Mouse (Mus musculus): ENCODE results near the gene Usf2. TPM values are rescaled to one million over a fixed set of nuclear protein-coding genes. Genes with fewer than 3 reads are reported as not detected.

Usf2 gene
- polyA plus RNA-seq (2014; fragmentation: Nextera tagmentation; extraction: Ambion mirVana), result 22.3 and 22.7 TPM in 2 replicates

GRCm38 (mm10) chr7:30956756-30957366 lies at the start of gene Usf2:
Usf2 (minus strand) TSS chr7:30956803.
- peaks cover 61% of the 10 kb centered on the region for H3K36me3 ChIP-seq (ENCODE audit: control insufficient read depth, insufficient read depth, low read length)
- H3K27me3 ChIP-seq (replicated peaks; ENCODE audit: control insufficient read depth, insufficient read depth, low read length), result no peaks in the 10 kb centered on the region
- peak within 1 kb of the TSS; percentile 94 for H3K9ac ChIP-seq (ENCODE audit: low read length)
- DNase-seq (ENCODE audit: low spot score) (peak; percentile 86), ATAC-seq (replicated peaks; ENCODE audit: low FRiP score, low TSS enrichment, low read depth) (peak; percentile 50)
- H3K27ac ChIP-seq (ENCODE audit: low read depth), result peak within 1 kb of the TSS; percentile 93
- H3K9me3 ChIP-seq (ENCODE audit: control insufficient read depth, low read length), result no peaks in the 10 kb centered on the region
- peak within 1 kb of the TSS; percentile 72 for H3K4me3 ChIP-seq (ENCODE audit: low read depth, low read length)
- H3K4me2 ChIP-seq (ENCODE audit: low read length), result peak within 1 kb of the TSS; percentile 70
- peaks cover 16% of the 10 kb centered on the region for H3K4me1 ChIP-seq (replicated peaks; ENCODE audit: control insufficient read depth, insufficient read depth, low read length)
- 0% methylated on average over 31 of the region's 82 CpGs for WGBS

DNA sequence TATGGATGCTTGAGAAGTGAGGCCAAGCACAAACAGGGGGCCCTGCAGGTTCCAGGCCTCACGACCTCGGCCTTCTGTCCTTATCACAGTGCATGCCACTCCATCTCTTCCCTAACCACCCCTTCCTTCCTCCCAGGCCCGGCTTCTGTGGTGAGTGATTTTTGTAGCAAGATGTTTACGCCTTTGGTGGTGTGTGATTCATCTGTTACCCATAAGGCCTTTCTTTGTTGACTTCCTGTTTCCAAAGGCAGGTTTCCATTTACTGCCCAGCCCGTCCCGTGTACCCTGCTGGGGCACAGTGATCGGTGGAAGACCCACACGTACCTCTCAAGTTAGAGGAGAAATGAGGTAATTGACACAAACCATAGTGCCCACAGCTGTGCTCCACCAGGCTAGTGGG lies 46.0 kb upstream of the Usf2 start:
- Histone ChIP-seq H3K27me3 (replicated peaks; ENCODE audit: control insufficient read depth, insufficient read depth, low read length) (no peaks in the 10 kb centered on the region), H3K9ac (ENCODE audit: low read length) (no peak overlapping the region), H3K27ac (ENCODE audit: low read depth) (no peak overlapping the region), H3K36me3 (ENCODE audit: control insufficient read depth, insufficient read depth, low read length) (no peaks in the 10 kb centered on the region), H3K4me1 (replicated peaks; ENCODE audit: control insufficient read depth, insufficient read depth, low read length) (peaks cover 10% of the 10 kb centered on the region), H3K9me3 (ENCODE audit: control insufficient read depth, low read length) (no peaks in the 10 kb centered on the region), H3K4me2 (ENCODE audit: low read length) (no peak overlapping the region), H3K4me3 (ENCODE audit: low read depth, low read length) (no peak overlapping the region)
- WGBS, result 77% methylated on average over 8 of the region's 8 CpGs
- no peak for ATAC-seq (replicated peaks; ENCODE audit: low FRiP score, low TSS enrichment, low read depth)
- no peak for DNase-seq (ENCODE audit: low spot score)

DNA sequence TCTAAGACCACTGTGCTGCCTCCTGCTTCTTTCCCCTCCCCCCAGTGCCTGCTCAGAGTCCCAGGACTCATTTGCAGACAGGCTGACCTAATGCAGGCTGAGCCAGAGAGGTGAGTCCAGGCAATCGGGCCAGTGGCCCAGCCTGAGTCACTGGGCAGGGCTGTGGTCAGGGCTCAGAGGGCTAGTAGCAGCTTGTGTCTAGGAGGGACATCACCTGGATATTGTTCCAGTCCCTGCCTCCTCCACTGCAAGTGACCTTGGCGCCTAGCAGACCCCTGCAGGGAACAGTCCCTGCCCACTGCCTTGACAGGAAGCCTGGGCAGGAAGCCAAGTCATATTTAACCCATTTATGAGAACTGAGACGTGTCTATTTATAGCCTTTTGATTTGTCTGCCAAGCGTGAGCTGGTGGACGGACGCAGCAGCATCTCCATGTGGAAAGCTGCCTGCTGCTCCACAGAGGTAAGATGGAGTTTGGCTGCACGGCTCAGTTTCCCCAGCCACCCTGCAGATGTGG lies 44.0 kb upstream of the Usf2 start:
- H3K4me2 ChIP-seq (ENCODE audit: low read length), result 0 out of 2 replicates have a peak overlapping the region, but pooled peaks have one; percentile 12
- no peaks in the 10 kb centered on the region for H3K36me3 ChIP-seq (ENCODE audit: control insufficient read depth, insufficient read depth, low read length)
- peaks cover 6% of the 10 kb centered on the region; the same call in 1 of the 2 replicates for H3K9me3 ChIP-seq (ENCODE audit: control insufficient read depth, low read length)
- H3K4me3 ChIP-seq (ENCODE audit: low read depth, low read length), result no peak overlapping the region
- 0 out of 2 replicates have a peak overlapping the region, but pooled peaks have one; percentile 3 for H3K9ac ChIP-seq (ENCODE audit: low read length)
- H3K27ac ChIP-seq (ENCODE audit: low read depth), result no peak overlapping the region
- 14% methylated on average over 7 of the region's 7 CpGs for WGBS
- peak; percentile 50 for ATAC-seq (replicated peaks; ENCODE audit: low FRiP score, low TSS enrichment, low read depth)
- DNase-seq (ENCODE audit: low spot score), result peak; percentile 57
- H3K27me3 ChIP-seq (replicated peaks; ENCODE audit: control insufficient read depth, insufficient read depth, low read length), result no peaks in the 10 kb centered on the region
- peaks cover 10% of the 10 kb centered on the region for H3K4me1 ChIP-seq (replicated peaks; ENCODE audit: control insufficient read depth, insufficient read depth, low read length)

DNA sequence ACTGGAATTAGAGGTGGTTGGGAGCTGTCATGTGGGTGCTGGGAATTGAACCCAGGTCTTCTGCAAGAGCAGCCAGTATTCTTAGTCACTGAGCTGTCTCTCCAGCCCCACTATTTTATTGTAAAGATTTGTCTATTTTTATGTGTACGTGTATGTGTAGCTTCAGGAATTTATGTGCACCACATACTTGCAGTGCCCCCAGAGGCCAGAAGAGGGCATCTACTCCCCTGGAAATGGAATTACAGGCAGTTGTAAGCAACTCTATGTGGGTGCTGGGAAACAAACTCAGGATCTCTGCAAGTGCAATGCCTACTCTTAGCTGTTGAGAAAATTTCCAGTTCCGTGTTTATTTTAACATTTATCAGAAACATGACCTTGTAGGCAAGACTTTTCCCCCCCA lies 39.9 kb upstream of the Usf2 start:
- no peak overlapping the region for H3K27ac ChIP-seq (ENCODE audit: low read depth)
- H3K36me3 ChIP-seq (ENCODE audit: control insufficient read depth, insufficient read depth, low read length), result no peaks in the 10 kb centered on the region
- peaks cover 6% of the 10 kb centered on the region; the same call in 1 of the 2 replicates for H3K9me3 ChIP-seq (ENCODE audit: control insufficient read depth, low read length)
- no peaks in the 10 kb centered on the region for H3K27me3 ChIP-seq (replicated peaks; ENCODE audit: control insufficient read depth, insufficient read depth, low read length)
- no peak overlapping the region for H3K4me3 ChIP-seq (ENCODE audit: low read depth, low read length)
- WGBS, result 93% methylated on average over 2 of the region's 2 CpGs
- peaks cover 10% of the 10 kb centered on the region for H3K4me1 ChIP-seq (replicated peaks; ENCODE audit: control insufficient read depth, insufficient read depth, low read length)
- DNase-seq (ENCODE audit: low spot score) (no peak), ATAC-seq (replicated peaks; ENCODE audit: low FRiP score, low TSS enrichment, low read depth) (no peak)
- no peak overlapping the region for H3K4me2 ChIP-seq (ENCODE audit: low read length)
- no peak overlapping the region for H3K9ac ChIP-seq (ENCODE audit: low read length)

- H3K9me3 ChIP-seq (ENCODE audit: control insufficient read depth, low read length), result peaks cover 6% of the 10 kb centered on the region; the same call in 1 of the 2 replicates
- H3K4me3 ChIP-seq (ENCODE audit: low read depth, low read length), result no peak overlapping the region
- no peaks in the 10 kb centered on the region for H3K4me1 ChIP-seq (replicated peaks; ENCODE audit: control insufficient read depth, insufficient read depth, low read length)
- H3K4me2 ChIP-seq (ENCODE audit: low read length), result no peak overlapping the region
- no peak for ATAC-seq (replicated peaks; ENCODE audit: low FRiP score, low TSS enrichment, low read depth)
- no peaks in the 10 kb centered on the region for H3K27me3 ChIP-seq (replicated peaks; ENCODE audit: control insufficient read depth, insufficient read depth, low read length)
- no peak for DNase-seq (ENCODE audit: low spot score)
- no peak overlapping the region for H3K27ac ChIP-seq (ENCODE audit: low read depth)
- H3K9ac ChIP-seq (ENCODE audit: low read length), result no peak overlapping the region
- no peaks in the 10 kb centered on the region for H3K36me3 ChIP-seq (ENCODE audit: control insufficient read depth, insufficient read depth, low read length)
- WGBS, result 93% methylated on average over 5 of the region's 5 CpGs
Observed at GRCm38 (mm10) chr7:30993986-30994385, 37.4 kb upstream of the Usf2 start.

GRCm38 (mm10) chr7:30992148-30992547 lies 35.5 kb upstream of the Usf2 start:
- no peak for ATAC-seq (replicated peaks; ENCODE audit: low FRiP score, low TSS enrichment, low read depth)
- WGBS, result 66% methylated on average over 5 of the region's 5 CpGs

DNA sequence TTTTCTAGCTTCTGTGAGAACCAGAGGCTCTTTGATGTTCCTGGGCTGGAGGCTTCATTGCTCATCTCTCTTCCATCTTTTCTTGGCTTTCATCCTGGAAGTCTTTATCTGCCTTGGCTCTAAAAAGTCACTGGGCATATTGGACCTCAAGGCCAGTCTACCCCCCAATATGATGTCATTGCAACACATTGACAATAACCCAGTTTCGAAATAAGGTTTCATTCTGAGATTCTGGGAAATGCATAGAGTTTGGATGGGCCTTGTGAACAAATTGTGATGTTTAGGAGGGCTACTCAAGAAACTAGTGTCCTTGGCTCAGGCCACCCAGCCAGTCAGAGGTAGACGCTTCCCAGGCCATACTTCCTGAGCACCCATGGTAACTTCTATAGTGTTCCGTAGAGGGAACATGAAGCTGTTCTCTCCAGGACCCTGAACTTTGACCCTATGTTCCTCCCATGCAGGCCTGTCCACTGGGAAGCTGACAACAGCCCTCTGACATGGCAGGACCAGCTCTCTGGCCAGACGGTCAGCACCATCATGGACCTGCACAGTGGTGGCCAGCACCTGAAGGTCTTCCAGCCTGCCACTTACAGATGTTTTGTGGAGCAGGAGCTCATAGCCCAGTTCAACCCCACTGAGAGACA lies 32.0 kb upstream of the Usf2 start:
- ATAC-seq (replicated peaks; ENCODE audit: low FRiP score, low TSS enrichment, low read depth) (no peak), DNase-seq (ENCODE audit: low spot score) (no peak)
- 80% methylated on average over 4 of the region's 4 CpGs for WGBS
- H3K4me3 ChIP-seq (ENCODE audit: low read depth, low read length), result no peak overlapping the region
- no peaks in the 10 kb centered on the region for H3K9me3 ChIP-seq (ENCODE audit: control insufficient read depth, low read length)
- H3K4me1 ChIP-seq (replicated peaks; ENCODE audit: control insufficient read depth, insufficient read depth, low read length), result no peaks in the 10 kb centered on the region
- H3K9ac ChIP-seq (ENCODE audit: low read length), result no peak overlapping the region
- no peak overlapping the region for H3K27ac ChIP-seq (ENCODE audit: low read depth)
- H3K27me3 ChIP-seq (replicated peaks; ENCODE audit: control insufficient read depth, insufficient read depth, low read length), result no peaks in the 10 kb centered on the region
- no peak overlapping the region for H3K4me2 ChIP-seq (ENCODE audit: low read length)
- no peaks in the 10 kb centered on the region for H3K36me3 ChIP-seq (ENCODE audit: control insufficient read depth, insufficient read depth, low read length)

More at GRCm38 (mm10) chr7:30992148-30992547, 35.5 kb upstream of the Usf2 start:
- no peaks in the 10 kb centered on the region for H3K27me3 ChIP-seq (replicated peaks; ENCODE audit: control insufficient read depth, insufficient read depth, low read length)
- no peak overlapping the region for H3K27ac ChIP-seq (ENCODE audit: low read depth)
- peaks cover 6% of the 10 kb centered on the region; the same call in 1 of the 2 replicates for H3K9me3 ChIP-seq (ENCODE audit: control insufficient read depth, low read length)
- no peaks in the 10 kb centered on the region for H3K4me1 ChIP-seq (replicated peaks; ENCODE audit: control insufficient read depth, insufficient read depth, low read length)
- no peak for DNase-seq (ENCODE audit: low spot score)
- H3K4me2 ChIP-seq (ENCODE audit: low read length), result no peak overlapping the region
- no peaks in the 10 kb centered on the region for H3K36me3 ChIP-seq (ENCODE audit: control insufficient read depth, insufficient read depth, low read length)
- no peak overlapping the region for H3K4me3 ChIP-seq (ENCODE audit: low read depth, low read length)
- no peak overlapping the region for H3K9ac ChIP-seq (ENCODE audit: low read length)

- no peak overlapping the region for H3K9ac ChIP-seq (ENCODE audit: low read length)
- H3K4me1 ChIP-seq (replicated peaks; ENCODE audit: control insufficient read depth, insufficient read depth, low read length), result no peaks in the 10 kb centered on the region
- H3K27me3 ChIP-seq (replicated peaks; ENCODE audit: control insufficient read depth, insufficient read depth, low read length), result no peaks in the 10 kb centered on the region
- H3K9me3 ChIP-seq (ENCODE audit: control insufficient read depth, low read length), result no peaks in the 10 kb centered on the region
- no peak overlapping the region for H3K4me3 ChIP-seq (ENCODE audit: low read depth, low read length)
- DNase-seq (ENCODE audit: low spot score), result no peak
- no peak for ATAC-seq (replicated peaks; ENCODE audit: low FRiP score, low TSS enrichment, low read depth)
- no peak overlapping the region for H3K4me2 ChIP-seq (ENCODE audit: low read length)
- no peak overlapping the region for H3K27ac ChIP-seq (ENCODE audit: low read depth)
- WGBS, result 82% methylated on average over 9 of the region's 9 CpGs
- H3K36me3 ChIP-seq (ENCODE audit: control insufficient read depth, insufficient read depth, low read length), result no peaks in the 10 kb centered on the region
Observed at GRCm38 (mm10) chr7:30985357-30985756, 28.8 kb upstream of the Usf2 start.
